Mouse (Mus musculus) heart, embryonic 10.5 days (tissue): ENCODE results near the gene Slc37a3. TPM values are rescaled to one million over a fixed set of nuclear protein-coding genes. Genes with fewer than 3 reads are reported as not detected.

Experiments
- DNase-seq: peaks from one replicate; pipeline ENCODE4 v3.0.0-alpha.2; 2017; ENCODE audit warnings: low spot score
- H3K27ac ChIP-seq: fragments of 300-500 bp; sonication (generic); 2 replicates; pipeline ENCODE4 v1.5.1; 2016; ENCODE audit warnings: mild to moderate bottlenecking
- H3K27me3 ChIP-seq: fragments of 300-500 bp; sonication (generic); 2 replicates; pipeline ENCODE4 v1.6.1; 2016; ENCODE audit warnings: mild to moderate bottlenecking; ENCODE audit not compliant: poor library complexity, insufficient read depth, severe bottlenecking
- H3K36me3 ChIP-seq: fragments of 300-500 bp; sonication (generic); 2 replicates; pipeline ENCODE4 v1.6.1; 2016; ENCODE audit warnings: mild to moderate bottlenecking, moderate library complexity
- H3K4me1 ChIP-seq: fragments of 300-500 bp; sonication (generic); 2 replicates; pipeline ENCODE4 v1.6.1; 2016; ENCODE audit warnings: mild to moderate bottlenecking
- H3K4me3 ChIP-seq: fragments of 300-500 bp; sonication (generic); 2 replicates; pipeline ENCODE4 v1.5.1; 2016; ENCODE audit warnings: mild to moderate bottlenecking, moderate library complexity
- H3K9me3 ChIP-seq: fragments of 300-500 bp; sonication (generic); 2 replicates; pipeline ENCODE4 v1.6.1; 2016; ENCODE audit warnings: mild to moderate bottlenecking, moderate library complexity
- WGBS: fragments of 180-500 bp; shearing (Covaris S2); methylation state at CpG from one replicate; pipeline ENCODE4 v1.1.7; 2016; 5-methylcytosine and 5-hydroxymethylcytosine counted together
- polyA plus RNA-seq: library from polyadenylated mRNA; unstranded; fragments of >200 nt; fragmentation: Nextera tagmentation; extraction: Ambion mirVana; gene quantifications from 2 replicates; pipeline ENCODE4 v1.2.1, GENCODE M21; 2016

The Slc37a3 gene
- polyA plus RNA-seq, 1 experiment from 2014 or later = 39.9 TPM

DNA sequence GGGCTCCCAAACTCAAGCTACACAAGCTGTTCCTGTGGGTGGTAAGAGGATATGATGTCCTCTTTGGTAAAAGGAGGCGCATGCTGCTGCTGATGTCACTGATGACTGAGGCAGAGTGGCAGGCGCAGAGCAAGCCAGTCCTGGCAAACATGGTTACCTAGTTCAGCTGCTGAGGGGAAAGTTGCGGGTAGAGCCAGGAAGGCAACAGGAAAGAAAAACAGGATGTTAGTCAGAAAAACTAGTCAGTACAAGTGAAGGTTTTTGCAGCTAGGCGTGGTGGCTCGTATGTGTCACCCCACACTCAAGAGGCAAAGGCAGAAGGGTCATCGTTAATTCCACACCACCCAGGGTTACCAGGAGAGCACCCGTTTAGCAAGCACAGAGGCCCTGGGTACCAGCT lies 43.3 kb downstream of the Slc37a3 start:
- H3K9me3 ChIP-seq = no peaks in the 10 kb centered on the region
- WGBS = 82% methylated on average over 7 of the region's 7 CpGs
- H3K4me1 ChIP-seq = no peaks in the 10 kb centered on the region
- no peaks in the 10 kb centered on the region for H3K27me3 ChIP-seq
- H3K27ac ChIP-seq = no peak overlapping the region
- no peak overlapping the region for H3K4me3 ChIP-seq
- DNase-seq = no peak
- peaks cover 57% of the 10 kb centered on the region for H3K36me3 ChIP-seq

DNA sequence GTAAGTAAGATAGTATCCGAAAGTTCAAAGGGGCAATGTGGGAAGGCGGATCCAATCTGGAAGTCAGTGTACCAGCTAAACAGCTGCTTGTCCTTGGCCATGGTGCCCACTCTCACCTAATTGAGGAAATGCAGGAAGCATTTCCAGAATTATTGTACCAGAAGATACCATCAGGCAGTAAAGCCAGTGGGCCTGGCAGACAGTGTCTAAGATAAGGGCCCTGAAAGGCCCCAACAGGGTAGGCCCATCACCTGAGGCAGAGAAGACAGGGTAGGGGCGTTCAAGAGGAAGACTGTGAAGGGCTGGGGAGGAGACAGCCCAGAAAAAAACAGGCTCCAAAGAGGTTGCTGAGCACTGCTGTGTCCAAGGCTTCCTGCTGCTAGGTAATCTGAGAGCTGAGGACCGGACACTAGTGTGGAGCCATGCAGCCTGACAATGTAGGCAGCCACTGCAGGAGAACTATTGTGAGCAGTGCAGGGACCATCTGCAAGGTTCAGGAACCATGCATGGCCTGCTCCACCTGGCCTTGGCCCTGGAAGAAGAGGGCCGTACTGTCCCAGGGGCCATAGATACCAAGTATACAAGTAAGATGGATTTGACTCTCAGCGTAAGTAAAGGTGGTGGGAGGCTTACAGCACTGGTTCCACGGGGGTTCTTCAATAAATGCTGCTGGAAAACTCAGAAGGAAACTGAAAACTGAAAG lies 45.3 kb downstream of the Slc37a3 start:
- Histone ChIP-seq H3K4me1 (no peaks in the 10 kb centered on the region), H3K27ac (no peak overlapping the region)
- 86% methylated on average over 7 of the region's 7 CpGs for WGBS

DNA sequence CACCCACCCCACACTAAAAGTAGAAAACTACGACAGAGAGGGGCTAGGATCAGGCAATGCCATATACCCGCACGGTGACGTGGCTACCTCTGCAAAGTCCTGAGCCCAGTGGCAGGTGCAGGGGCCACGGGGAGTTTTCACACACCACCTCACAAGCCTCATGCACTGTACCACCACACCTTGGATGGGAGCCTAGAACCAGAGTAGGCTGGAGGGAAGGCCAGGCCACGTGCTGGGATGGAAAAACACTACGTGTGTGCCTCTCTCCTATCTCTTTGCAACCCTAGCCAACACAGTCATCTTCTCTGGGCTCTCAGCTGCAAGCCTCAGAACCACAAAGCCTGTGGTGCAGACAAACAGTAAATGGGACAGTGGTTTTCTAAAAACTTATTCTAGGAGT lies 46.5 kb downstream of the Slc37a3 start:
- Histone ChIP-seq H3K4me1 (no peaks in the 10 kb centered on the region), H3K27ac (no peak overlapping the region), H3K36me3 (peaks cover 37% of the 10 kb centered on the region), H3K4me3 (no peak overlapping the region), H3K9me3 (no peaks in the 10 kb centered on the region), H3K27me3 (no peaks in the 10 kb centered on the region)
- WGBS = 89% methylated on average over 7 of the region's 7 CpGs
- no peak for DNase-seq

More for the DNA sequence above, 45.3 kb downstream of the Slc37a3 start:
- Histone ChIP-seq H3K27me3 (no peaks in the 10 kb centered on the region), H3K36me3 (peaks cover 43% of the 10 kb centered on the region), H3K9me3 (no peaks in the 10 kb centered on the region), H3K4me3 (no peak overlapping the region)
- no peak for DNase-seq

DNA sequence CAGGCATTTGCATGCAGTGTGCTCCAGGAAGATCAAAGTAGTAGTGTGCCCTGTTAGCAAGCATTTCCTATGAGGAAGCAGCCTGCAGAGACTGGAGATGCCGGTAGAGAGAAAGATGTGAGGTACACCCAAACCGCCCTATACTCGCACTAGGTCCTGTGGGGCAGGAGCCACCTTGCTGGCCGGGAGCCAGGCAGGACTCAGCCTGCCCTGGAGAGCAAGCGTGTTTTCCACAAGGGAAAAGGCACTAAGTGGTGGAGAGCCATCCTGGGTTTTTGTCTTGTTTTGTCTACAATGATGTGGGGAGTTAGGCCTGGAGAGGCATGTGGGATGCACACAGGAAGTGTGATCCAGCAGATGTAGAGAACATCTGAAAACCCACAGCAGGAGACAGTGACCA lies 57.2 kb downstream of the Slc37a3 start:
- no peak for DNase-seq
- H3K9me3 ChIP-seq = peaks cover 1% of the 10 kb centered on the region; the same call in 1 of the 2 replicates
- H3K4me3 ChIP-seq = no peak overlapping the region
- H3K4me1 ChIP-seq = peaks cover 17% of the 10 kb centered on the region
- WGBS = 87% methylated on average over 5 of the region's 5 CpGs
- no peak overlapping the region for H3K27ac ChIP-seq
- H3K36me3 ChIP-seq = peaks cover 4% of the 10 kb centered on the region; the same call in 1 of the 2 replicates
- H3K27me3 ChIP-seq = no peaks in the 10 kb centered on the region

DNA sequence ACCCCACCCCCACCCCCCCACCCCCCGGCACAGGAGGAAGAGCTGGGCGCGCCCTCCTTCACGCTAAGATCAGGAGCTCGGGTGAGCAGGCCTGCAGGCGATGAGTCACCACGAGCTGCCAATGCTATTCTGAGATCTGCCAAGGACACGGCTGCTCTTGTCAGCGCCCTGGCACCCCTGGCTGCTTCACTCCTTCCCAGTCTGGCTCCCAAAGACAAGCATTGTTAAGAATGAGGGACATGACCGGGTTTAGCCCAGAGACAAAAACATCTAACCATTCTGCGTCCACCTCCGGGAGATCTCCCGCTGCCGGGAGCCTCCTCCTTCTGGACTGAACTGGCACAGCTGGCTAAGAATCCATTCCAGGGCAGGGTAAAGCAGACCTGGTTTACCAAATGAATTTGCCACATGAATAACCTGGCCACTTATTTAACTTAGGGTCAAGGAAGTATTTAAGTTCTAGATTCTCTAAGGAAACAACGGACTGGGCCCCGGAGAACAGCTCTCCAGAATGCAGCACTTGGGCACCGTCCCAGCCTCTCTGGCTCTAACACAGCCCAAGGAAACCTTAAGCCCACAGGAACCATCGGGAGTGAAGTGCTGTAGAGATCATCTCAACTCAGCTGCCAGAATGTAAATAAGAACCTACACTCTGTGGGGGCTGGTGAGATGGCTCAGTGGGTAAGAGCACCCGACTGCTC lies 58.3 kb downstream of the Slc37a3 start:
- Histone ChIP-seq H3K9me3 (no peaks in the 10 kb centered on the region), H3K27ac (peak overlapping the region; percentile 65; the same call in 1 of the 2 replicates), H3K4me3 (0 out of 2 replicates have a peak overlapping the region, but pooled peaks have one; percentile 18), H3K36me3 (no peaks in the 10 kb centered on the region), H3K4me1 (peaks cover 17% of the 10 kb centered on the region), H3K27me3 (no peaks in the 10 kb centered on the region)
- 49% methylated on average over 16 of the region's 19 CpGs for WGBS
- DNase-seq = no peak

DNA sequence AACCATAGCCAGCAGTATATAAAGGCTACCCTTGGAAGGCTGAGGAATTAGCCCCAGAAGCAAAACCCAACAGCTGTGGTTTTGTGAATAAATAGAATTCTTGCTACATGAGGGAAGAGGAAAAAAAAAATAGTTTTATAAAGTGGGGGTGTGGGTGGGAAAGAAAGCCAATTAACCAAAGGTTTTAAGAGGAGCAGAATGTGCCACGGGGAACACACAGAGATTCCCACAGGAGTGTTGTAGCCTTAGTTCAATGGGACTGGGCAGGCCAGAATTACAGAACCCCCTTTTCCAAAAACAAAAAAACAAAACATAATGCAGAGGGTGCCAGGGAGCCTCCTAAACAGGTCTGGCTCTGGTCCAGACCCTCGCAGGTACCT lies 58.9 kb downstream of the Slc37a3 start:
- peak overlapping the region; percentile 74; the same call in 1 of the 2 replicates for H3K27ac ChIP-seq
- 83% methylated on average over 2 of the region's 2 CpGs for WGBS

DNA sequence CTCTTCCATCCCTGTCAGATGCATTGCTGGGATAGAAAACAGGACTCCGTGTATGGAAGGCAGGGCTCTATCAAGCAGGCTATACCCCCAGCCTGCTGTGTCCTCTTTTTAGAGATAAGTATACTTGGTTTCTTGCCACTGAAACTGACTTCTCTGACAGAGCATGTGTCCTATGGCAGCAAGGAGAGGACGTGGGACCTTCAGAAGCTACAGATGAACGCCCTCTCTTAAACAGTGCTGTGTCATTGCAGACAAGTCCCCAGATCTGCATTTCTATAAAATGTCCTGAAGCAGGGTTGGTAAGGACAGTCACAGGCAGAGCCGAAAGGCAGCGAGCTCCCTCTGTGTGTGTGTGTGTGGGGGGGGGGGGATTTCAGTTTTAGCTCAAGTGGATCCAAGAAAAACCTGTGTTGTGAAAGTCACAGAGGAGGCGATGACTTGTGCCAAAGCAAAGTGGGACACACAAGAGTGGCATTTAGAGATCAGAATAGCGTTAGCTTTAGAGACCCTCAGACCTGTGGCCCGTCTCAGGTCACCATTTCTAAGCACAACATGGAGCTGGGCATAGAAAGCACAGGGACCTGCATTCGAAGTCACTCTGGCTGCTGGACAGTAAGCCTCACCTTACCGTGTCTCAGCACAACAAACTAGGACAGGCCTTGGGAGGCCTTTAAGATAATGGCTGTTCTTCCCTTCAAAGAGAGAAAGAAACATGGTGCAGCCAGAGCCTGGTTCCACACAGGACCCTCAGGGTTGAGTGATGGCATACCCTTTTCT lies 59.4 kb downstream of the Slc37a3 start:
- H3K9me3 ChIP-seq = no peaks in the 10 kb centered on the region
- DNase-seq = no peak
- H3K27ac ChIP-seq = peak overlapping the region; percentile 74; the same call in 1 of the 2 replicates
- WGBS = 58% methylated on average over 10 of the region's 10 CpGs
- no peak overlapping the region for H3K4me3 ChIP-seq
- H3K27me3 ChIP-seq = no peaks in the 10 kb centered on the region
- no peaks in the 10 kb centered on the region for H3K36me3 ChIP-seq
- H3K4me1 ChIP-seq = peaks cover 17% of the 10 kb centered on the region

More for the DNA sequence above, 58.9 kb downstream of the Slc37a3 start:
- Histone ChIP-seq H3K4me3 (no peak overlapping the region), H3K4me1 (peaks cover 17% of the 10 kb centered on the region), H3K27me3 (no peaks in the 10 kb centered on the region), H3K36me3 (no peaks in the 10 kb centered on the region), H3K9me3 (no peaks in the 10 kb centered on the region)
- DNase-seq = no peak

DNA sequence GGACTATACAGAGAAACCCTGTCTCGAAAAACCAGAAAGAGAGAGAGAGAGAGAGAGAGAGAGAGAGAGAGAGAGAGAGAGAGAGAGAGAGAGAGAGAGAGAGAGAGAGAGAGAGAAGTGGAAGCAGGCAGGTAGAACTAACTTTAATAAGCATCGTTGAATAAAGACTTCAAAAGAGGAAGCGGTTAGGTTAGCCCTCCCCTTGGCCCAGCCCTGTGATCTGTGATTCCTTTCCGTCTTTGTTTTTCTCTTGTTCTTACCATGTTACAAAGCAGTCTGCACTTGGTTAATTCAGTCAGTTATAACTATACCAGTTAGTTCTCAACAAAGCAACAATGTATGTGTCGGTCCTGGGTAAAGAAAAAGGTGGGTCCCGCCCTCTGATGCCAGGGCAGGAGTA lies 61.4 kb downstream of the Slc37a3 start:
- no peaks in the 10 kb centered on the region for H3K27me3 ChIP-seq
- 82% methylated on average over 6 of the region's 6 CpGs for WGBS
- peaks cover 17% of the 10 kb centered on the region for H3K4me1 ChIP-seq
- H3K27ac ChIP-seq = no peak overlapping the region
- H3K4me3 ChIP-seq = no peak overlapping the region
- H3K9me3 ChIP-seq = no peaks in the 10 kb centered on the region
- no peaks in the 10 kb centered on the region for H3K36me3 ChIP-seq
- DNase-seq = no peak

DNA sequence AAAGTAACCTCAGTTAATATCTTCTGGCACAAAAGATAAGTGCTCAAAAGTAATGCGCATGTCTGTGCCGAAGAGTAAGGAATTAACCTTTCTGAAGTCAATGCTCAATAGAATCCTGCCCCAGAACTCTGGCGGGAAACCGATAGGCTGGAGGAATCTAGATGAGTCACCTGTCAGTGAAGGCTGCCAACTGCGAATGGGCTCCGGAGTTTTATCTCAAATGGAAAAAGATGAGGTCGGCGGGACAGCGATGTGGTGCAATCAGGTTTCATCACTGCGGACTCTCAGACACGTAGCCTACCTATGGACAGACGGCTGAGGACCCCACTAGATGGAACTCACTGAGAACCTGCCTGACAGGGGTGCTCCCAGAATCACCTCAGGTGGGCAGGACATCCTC lies 63.0 kb downstream of the Slc37a3 start:
- peaks cover 17% of the 10 kb centered on the region for H3K4me1 ChIP-seq
- no peaks in the 10 kb centered on the region for H3K27me3 ChIP-seq
- 70% methylated on average over 12 of the region's 12 CpGs for WGBS
- H3K27ac ChIP-seq = no peak overlapping the region
- H3K9me3 ChIP-seq = no peaks in the 10 kb centered on the region
- DNase-seq = no peak
- H3K4me3 ChIP-seq = no peak overlapping the region
- H3K36me3 ChIP-seq = no peaks in the 10 kb centered on the region

DNA sequence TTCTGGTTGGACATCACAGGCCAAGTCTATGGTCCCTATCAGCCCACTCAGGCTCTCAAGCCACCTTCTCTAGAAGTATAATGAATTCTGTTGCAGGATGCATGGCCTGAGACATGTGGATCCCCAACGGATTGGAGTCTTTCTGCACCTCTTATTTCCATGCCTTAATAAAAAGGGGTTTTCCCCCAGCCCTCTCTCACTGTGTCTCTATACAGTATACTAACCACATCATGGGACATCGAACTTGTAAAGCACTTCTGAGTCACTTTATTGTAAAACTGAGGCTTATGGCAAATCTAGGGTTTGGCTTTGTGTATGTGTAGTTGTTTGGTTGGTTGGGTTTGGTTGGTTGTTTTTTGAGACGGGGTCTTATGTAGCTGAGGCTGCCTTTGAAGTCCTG lies 65.7 kb downstream of the Slc37a3 start:
- 84% methylated on average over 3 of the region's 3 CpGs for WGBS

DNA sequence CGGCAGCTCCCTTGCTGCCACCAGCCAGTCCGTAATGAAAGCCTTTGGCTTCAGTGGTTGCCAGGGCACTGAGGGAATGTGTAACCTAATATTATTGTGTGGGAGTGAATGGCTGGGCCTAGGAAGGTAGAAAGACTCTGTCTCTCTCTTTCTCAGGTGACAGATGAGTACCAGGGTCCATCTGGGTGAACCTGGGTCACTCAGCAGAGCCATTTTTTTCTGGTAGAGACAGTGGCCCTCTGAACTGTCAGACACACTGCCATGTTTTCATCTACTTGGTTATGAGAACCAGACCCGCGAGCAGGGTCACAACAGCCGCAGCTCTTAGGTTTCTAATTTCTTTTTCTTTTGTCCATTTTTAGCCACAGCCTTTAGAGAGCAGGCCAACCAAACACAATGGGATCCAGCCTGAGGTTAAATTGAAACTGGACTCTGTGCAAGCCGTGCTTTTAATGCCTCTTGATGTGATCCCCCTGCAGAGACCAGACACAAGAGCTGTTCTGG lies 73.1 kb downstream of the Slc37a3 start:
- WGBS = 61% methylated on average over 6 of the region's 6 CpGs
- no peaks in the 10 kb centered on the region for H3K36me3 ChIP-seq
- no peaks in the 10 kb centered on the region for H3K27me3 ChIP-seq
- H3K4me1 ChIP-seq = peaks cover 11% of the 10 kb centered on the region; the same call in 1 of the 2 replicates
- no peak for DNase-seq
- H3K9me3 ChIP-seq = no peaks in the 10 kb centered on the region
- H3K4me3 ChIP-seq = no peak overlapping the region
- H3K27ac ChIP-seq = peak overlapping the region; percentile 25; the same call in 1 of the 2 replicates

More for the DNA sequence above, 65.7 kb downstream of the Slc37a3 start:
- Histone ChIP-seq H3K36me3 (no peaks in the 10 kb centered on the region), H3K9me3 (no peaks in the 10 kb centered on the region), H3K4me1 (no peaks in the 10 kb centered on the region), H3K27me3 (no peaks in the 10 kb centered on the region), H3K27ac (no peak overlapping the region), H3K4me3 (no peak overlapping the region)
- no peak for DNase-seq

DNA sequence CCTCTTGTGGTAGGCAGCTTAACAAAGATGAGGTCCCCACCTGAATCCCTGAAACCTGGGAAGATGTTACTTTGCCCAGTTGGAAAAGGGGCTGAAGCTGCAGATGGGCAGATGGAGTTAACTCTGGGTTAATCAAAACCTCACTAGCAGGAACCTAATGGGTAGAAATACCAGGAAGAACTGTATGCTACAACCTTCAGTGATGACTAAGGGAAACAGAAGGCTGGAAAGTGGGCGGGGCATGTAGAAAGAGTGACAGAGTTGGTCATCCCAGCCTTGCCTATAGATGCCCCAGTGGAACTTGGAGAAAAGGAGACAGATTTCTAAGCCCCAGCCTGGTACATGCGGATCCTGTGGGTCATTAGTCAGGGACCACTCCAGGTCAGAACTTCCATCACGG lies 76.0 kb downstream of the Slc37a3 start:
- Histone ChIP-seq H3K36me3 (no peaks in the 10 kb centered on the region), H3K27ac (no peak overlapping the region), H3K27me3 (no peaks in the 10 kb centered on the region), H3K4me1 (peaks cover 11% of the 10 kb centered on the region; the same call in 1 of the 2 replicates), H3K4me3 (no peak overlapping the region), H3K9me3 (no peaks in the 10 kb centered on the region)
- WGBS = 79% methylated on average over 3 of the region's 3 CpGs
- no peak for DNase-seq
